Mouse (Mus musculus): ENCODE results near the gene Gm10639.
"Not testable (repeated sequence)": the region's sequence is repeated elsewhere in the genome, so short reads cannot be mapped to it uniquely, and the experiment has no call there.

DNA sequence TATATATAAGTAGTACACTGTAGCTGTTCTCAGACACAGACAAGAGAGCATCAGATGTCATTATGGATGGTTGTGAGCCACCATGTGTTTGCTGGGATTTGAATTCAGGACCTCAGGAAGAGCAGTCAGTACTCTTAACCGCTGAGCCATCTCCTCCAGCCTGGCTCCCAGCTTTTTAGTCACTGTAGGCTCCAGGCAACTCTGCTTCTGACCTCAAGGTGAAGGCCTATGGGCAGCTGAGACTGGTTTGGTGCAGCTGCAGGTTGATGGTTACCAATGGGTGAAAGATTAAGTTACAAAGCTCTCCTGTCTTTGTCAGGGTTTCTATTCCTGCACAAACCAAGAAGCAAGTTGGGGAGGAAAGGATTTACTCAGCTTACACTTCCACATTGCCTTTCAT lies 4.0 kb downstream of the Gm10639 start:
- not testable (repeated sequence) for TF ChIP-seq EP300, CTCF (IDR thresholded peaks at IDR 0.05; ENCODE audit: low read depth)

Measured in liver, postnatal 0 days (tissue).